Mouse (Mus musculus): ENCODE measurements at regions not wholly inside any gene's neighbourhood (a gene's known extent, or its start where the extent isn't known, plus 50 kb on each side); places are given as distances from the start of the nearest gene placed in this dataset.

- no peak for TF ChIP-seq CTCF (IDR thresholded peaks at IDR 0.05; ENCODE audit: extremely low read depth, insufficient read depth, low read length)
- TF ChIP-seq POLR2A (IDR thresholded peaks at IDR 0.05; ENCODE audit: extremely low read depth, insufficient read depth, low read length), result no peak
Observed at GRCm38 (mm10) chr3:106958194-106958593, 77.8 kb upstream of the Kcna3 start.

All from cortical plate, adult 2 months (tissue).